Mouse (Mus musculus) inflammation-experienced regulatory T-cells, adult 6 months (primary cell): ENCODE results near the gene Gm20873. TPM values are rescaled to one million over a fixed set of nuclear protein-coding genes. Genes with fewer than 3 reads are reported as not detected.
"Not testable (repeated sequence)": the region's sequence is repeated elsewhere in the genome, so short reads cannot be mapped to it uniquely, and the experiment has no call there.

Experiments
- ATAC-seq: one replicate; pipeline ENCODE4 v1.8.0; 2017
- polyA plus RNA-seq, 3 experiments: library from polyadenylated mRNA; unstranded; fragments of 100-300 nt; shearing (Covaris generic); gene quantifications; one replicate each; pipeline ENCODE4 v1.2.1; 2017

Gene Gm20873
- polyA plus RNA-seq = not detected

DNA sequence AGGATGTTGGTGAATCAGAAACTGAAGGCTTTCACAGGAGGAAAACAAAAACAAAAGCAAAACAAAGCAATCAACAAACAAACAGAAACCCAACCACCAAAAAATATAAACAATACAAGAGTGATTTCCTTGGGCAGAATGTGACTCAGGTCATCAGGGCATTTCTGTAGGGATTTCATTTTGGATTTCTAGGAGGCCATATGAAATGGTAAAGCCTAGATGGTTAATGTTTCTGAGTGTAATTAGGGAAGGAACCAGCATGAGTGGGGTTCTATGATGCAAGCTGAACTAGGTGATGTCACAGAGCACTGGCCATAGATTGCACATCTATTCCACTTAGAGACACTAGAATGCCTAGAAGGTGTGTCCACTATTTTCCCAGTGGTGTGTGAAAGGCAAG, at the start of gene Gm20873:
Gene Gm20873 (plus strand): TSS at position 301 of the 400 bp plus-strand sequence.
- not testable (repeated sequence) for ATAC-seq

DNA sequence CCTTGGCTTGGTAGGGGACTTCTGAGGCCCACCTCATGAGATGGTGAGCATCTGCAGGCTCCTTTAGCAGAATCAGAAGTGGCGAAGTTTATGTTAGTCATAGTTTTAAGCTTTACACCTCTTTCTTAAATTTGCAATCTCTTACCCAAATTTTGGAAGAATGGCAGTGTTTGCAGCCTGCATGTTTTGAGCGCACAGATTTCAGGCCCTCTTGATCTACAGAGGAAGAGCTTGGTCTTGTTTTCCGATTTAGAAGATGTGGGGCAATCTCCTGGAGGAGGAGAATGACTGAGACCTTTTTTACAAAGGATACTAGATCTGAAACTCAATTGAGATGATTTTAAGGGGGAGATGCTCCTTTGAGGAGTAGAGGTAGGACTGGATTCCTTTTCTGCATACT, 29.0 kb upstream of the Gm20873 start, which contains the start of gene Gm21746:
Gene Gm21746 (minus strand): TSS at position 101 of the 400 bp plus-strand sequence.
- ATAC-seq = not testable (repeated sequence)

Other genes starting within 250 kb of the Gm20873 start
- gene Gm21746, start 29.1 kb upstream of the Gm20873 start, polyA plus RNA-seq = not detected